Mouse (Mus musculus) liver, embryonic 12.5 days (tissue): ENCODE results near the gene Oaz2. TPM values are rescaled to one million over a fixed set of nuclear protein-coding genes. Genes with fewer than 3 reads are reported as not detected.
A peak's percentile ranks its signal among the peaks of the same experiment; 100 is the strongest.

Experiments
- ATAC-seq: fragments of 200-750 bp; cut with Nextera tagmentation; 2 replicates; pipeline ENCODE4 v1.8.0; 2017; ENCODE audit warnings: moderate number of reproducible peaks, mild to moderate bottlenecking, moderate library complexity
- H3K27ac ChIP-seq: fragments of 300-500 bp; sonication (generic); 2 replicates; pipeline ENCODE4 v1.5.1; 2016; ENCODE audit warnings: mild to moderate bottlenecking
- H3K27me3 ChIP-seq: fragments of 300-500 bp; sonication (generic); replicated peaks from 2 replicates; pipeline ENCODE4 v1.6.1; 2016; ENCODE audit warnings: mild to moderate bottlenecking, moderate library complexity
- H3K36me3 ChIP-seq: fragments of 300-500 bp; sonication (generic); 2 replicates; pipeline ENCODE4 v1.6.1; 2016; ENCODE audit warnings: mild to moderate bottlenecking, moderate library complexity
- H3K4me1 ChIP-seq: fragments of 300-500 bp; sonication (generic); 2 replicates; pipeline ENCODE4 v1.6.1; 2016
- H3K4me2 ChIP-seq: fragments of 300-500 bp; sonication (generic); 2 replicates; pipeline ENCODE4 v1.6.1; 2016; ENCODE audit warnings: mild to moderate bottlenecking, moderate library complexity
- H3K4me3 ChIP-seq: fragments of 300-500 bp; sonication (generic); 2 replicates; pipeline ENCODE4 v1.5.1; 2016; ENCODE audit warnings: mild to moderate bottlenecking, moderate library complexity
- H3K9ac ChIP-seq: fragments of 300-500 bp; sonication (generic); 2 replicates; pipeline ENCODE4 v1.6.1; 2016; ENCODE audit warnings: mild to moderate bottlenecking, moderate library complexity
- H3K9me3 ChIP-seq: fragments of 300-500 bp; sonication (generic); replicated peaks from 2 replicates; pipeline ENCODE4 v1.6.1; 2016; ENCODE audit warnings: mild to moderate bottlenecking, moderate library complexity
- WGBS: fragments of 180-500 bp; shearing (Covaris S2); methylation state at CpG from one replicate; pipeline ENCODE4 v1.1.7; 2016; ENCODE audit not compliant: insufficient replicate concordance; 5-methylcytosine and 5-hydroxymethylcytosine counted together
- polyA plus RNA-seq: library from polyadenylated mRNA; unstranded; fragments of >200 nt; fragmentation: Nextera tagmentation; extraction: Ambion mirVana; gene quantifications from 2 replicates; pipeline ENCODE4 v1.2.1, GENCODE M21; 2016

Gene Oaz2
- 70.3 and 71.0 TPM in 2 replicates for polyA plus RNA-seq

GRCm38 (mm10) chr9:65667701-65668100 lies at the start of gene Oaz2:
Gene Oaz2, plus strand, starts transcription at chr9:65668001.
- 83% methylated on average over 8 of the region's 8 CpGs for WGBS
- Histone ChIP-seq H3K27ac (no peak within 1 kb of the TSS), H3K4me3 (no peak within 1 kb of the TSS), H3K9me3 (no peaks in the 10 kb centered on the region), H3K4me1 (peaks cover 13% of the 10 kb centered on the region), H3K27me3 (no peaks in the 10 kb centered on the region), H3K9ac (no peak within 1 kb of the TSS), H3K4me2 (no peak within 1 kb of the TSS), H3K36me3 (no peaks in the 10 kb centered on the region)
- no peak for ATAC-seq

GRCm38 (mm10) chr9:65619311-65619710 lies 48.5 kb upstream of the Oaz2 start:
- ATAC-seq: no peak
- peaks cover 6% of the 10 kb centered on the region; the same call in 1 of the 2 replicates for H3K27me3 ChIP-seq
- no peak overlapping the region for H3K4me3 ChIP-seq
- H3K9ac ChIP-seq: no peak overlapping the region
- WGBS: 47% methylated on average over 3 of the region's 3 CpGs
- H3K4me1 ChIP-seq: no peaks in the 10 kb centered on the region
- H3K27ac ChIP-seq: no peak overlapping the region
- H3K36me3 ChIP-seq: no peaks in the 10 kb centered on the region
- no peaks in the 10 kb centered on the region for H3K9me3 ChIP-seq
- H3K4me2 ChIP-seq: no peak overlapping the region

GRCm38 (mm10) chr9:65621196-65621595 lies 46.6 kb upstream of the Oaz2 start:
- H3K9ac ChIP-seq: no peak overlapping the region
- WGBS: 76% methylated on average over 4 of the region's 4 CpGs
- ATAC-seq: no peak

GRCm38 (mm10) chr9:65621666-65622065 lies 46.1 kb upstream of the Oaz2 start:
- H3K36me3 ChIP-seq: no peaks in the 10 kb centered on the region
- WGBS: 52% methylated on average over 2 of the region's 2 CpGs
- H3K27ac ChIP-seq: no peak overlapping the region
- no peaks in the 10 kb centered on the region for H3K9me3 ChIP-seq
- no peak overlapping the region for H3K4me2 ChIP-seq
- ATAC-seq: no peak
- no peak overlapping the region for H3K9ac ChIP-seq
- no peak overlapping the region for H3K4me3 ChIP-seq
- H3K4me1 ChIP-seq: no peaks in the 10 kb centered on the region
- peaks cover 17% of the 10 kb centered on the region for H3K27me3 ChIP-seq

More at GRCm38 (mm10) chr9:65621196-65621595, 46.6 kb upstream of the Oaz2 start:
- Histone ChIP-seq H3K27me3 (peaks cover 12% of the 10 kb centered on the region), H3K27ac (no peak overlapping the region), H3K4me3 (no peak overlapping the region), H3K4me2 (no peak overlapping the region), H3K36me3 (no peaks in the 10 kb centered on the region), H3K4me1 (no peaks in the 10 kb centered on the region), H3K9me3 (no peaks in the 10 kb centered on the region)

- Histone ChIP-seq H3K4me3 (no peak overlapping the region), H3K27me3 (peaks cover 29% of the 10 kb centered on the region), H3K4me2 (no peak overlapping the region), H3K27ac (no peak overlapping the region), H3K9ac (no peak overlapping the region), H3K9me3 (no peaks in the 10 kb centered on the region), H3K36me3 (no peaks in the 10 kb centered on the region), H3K4me1 (no peaks in the 10 kb centered on the region)
- WGBS: 45% methylated on average over 5 of the region's 5 CpGs
- ATAC-seq: no peak
Observed at GRCm38 (mm10) chr9:65622826-65623225, 45.0 kb upstream of the Oaz2 start.

- ATAC-seq: no peak
- Histone ChIP-seq H3K27ac (no peak overlapping the region), H3K4me2 (no peak overlapping the region), H3K4me1 (peaks cover 5% of the 10 kb centered on the region), H3K9ac (no peak overlapping the region), H3K9me3 (no peaks in the 10 kb centered on the region), H3K27me3 (peaks cover 43% of the 10 kb centered on the region), H3K36me3 (no peaks in the 10 kb centered on the region), H3K4me3 (no peak overlapping the region)
- 47% methylated on average over 2 of the region's 2 CpGs for WGBS
Observed at GRCm38 (mm10) chr9:65624266-65624665, 43.5 kb upstream of the Oaz2 start.

GRCm38 (mm10) chr9:65629025-65629766 lies 38.6 kb upstream of the Oaz2 start, which contains the start of gene Rbpms2:
Gene Rbpms2, plus strand, starts transcription at chr9:65629648.
- Histone ChIP-seq H3K27ac (peak within 1 kb of the TSS; percentile 60; the same call in 1 of the 2 replicates), H3K9ac (peak within 1 kb of the TSS; percentile 67), H3K4me2 (peak within 1 kb of the TSS; percentile 86), H3K36me3 (no peaks in the 10 kb centered on the region), H3K27me3 (peaks cover 84% of the 10 kb centered on the region), H3K9me3 (no peaks in the 10 kb centered on the region), H3K4me3 (peak within 1 kb of the TSS; percentile 64), H3K4me1 (peaks cover 29% of the 10 kb centered on the region)
- 2% methylated on average over 39 of the region's 40 CpGs for WGBS
- ATAC-seq: no peak

- Histone ChIP-seq H3K9me3 (no peaks in the 10 kb centered on the region), H3K27me3 (peaks cover 84% of the 10 kb centered on the region), H3K36me3 (no peaks in the 10 kb centered on the region), H3K27ac (0 out of 2 replicates have a peak overlapping the region, but pooled peaks have one; percentile 60), H3K4me2 (peak overlapping the region; percentile 86), H3K4me3 (peak overlapping the region; percentile 64), H3K4me1 (peaks cover 29% of the 10 kb centered on the region), H3K9ac (peak overlapping the region; percentile 67)
- peak; percentile 78 for ATAC-seq
- WGBS: 1% methylated on average over 43 of the region's 83 CpGs
Observed at GRCm38 (mm10) chr9:65629767-65630630, 37.8 kb upstream of the Oaz2 start.

GRCm38 (mm10) chr9:65630631-65631353 lies 37.0 kb upstream of the Oaz2 start:
- no peaks in the 10 kb centered on the region for H3K36me3 ChIP-seq
- WGBS: under 1% methylated on average over 62 of the region's 78 CpGs
- H3K4me2 ChIP-seq: peak overlapping the region; percentile 86
- H3K9ac ChIP-seq: peak overlapping the region; percentile 67
- H3K27ac ChIP-seq: peak overlapping the region; percentile 60; the same call in 1 of the 2 replicates
- H3K9me3 ChIP-seq: no peaks in the 10 kb centered on the region
- peak overlapping the region; percentile 64 for H3K4me3 ChIP-seq
- H3K4me1 ChIP-seq: peaks cover 29% of the 10 kb centered on the region
- peaks cover 82% of the 10 kb centered on the region for H3K27me3 ChIP-seq
- ATAC-seq: peak; percentile 54

GRCm38 (mm10) chr9:65631354-65632021 lies 36.3 kb upstream of the Oaz2 start:
- Histone ChIP-seq H3K9me3 (no peaks in the 10 kb centered on the region), H3K4me1 (peaks cover 29% of the 10 kb centered on the region), H3K4me3 (peak overlapping the region; percentile 64), H3K36me3 (no peaks in the 10 kb centered on the region), H3K27me3 (peaks cover 75% of the 10 kb centered on the region), H3K4me2 (peak overlapping the region; percentile 86), H3K9ac (peak overlapping the region; percentile 67), H3K27ac (peak overlapping the region; percentile 60; the same call in 1 of the 2 replicates)
- 0 out of 2 replicates have a peak, but pooled peaks have one; percentile 30 for ATAC-seq
- 8% methylated on average over 16 of the region's 16 CpGs for WGBS

GRCm38 (mm10) chr9:65635766-65636165 lies 32.0 kb upstream of the Oaz2 start:
- WGBS: 64% methylated on average over 1 of the region's 1 CpGs
- no peak for ATAC-seq
- Histone ChIP-seq H3K36me3 (no peaks in the 10 kb centered on the region), H3K27ac (no peak overlapping the region), H3K9me3 (no peaks in the 10 kb centered on the region), H3K4me2 (no peak overlapping the region), H3K4me1 (peaks cover 14% of the 10 kb centered on the region), H3K9ac (no peak overlapping the region), H3K4me3 (no peak overlapping the region), H3K27me3 (peaks cover 43% of the 10 kb centered on the region)
